Mouse (Mus musculus): ENCODE data around the gene Agps. TPM values are rescaled to one million over a fixed set of nuclear protein-coding genes. Genes with fewer than 3 reads are reported as not detected.
A peak's percentile ranks its signal among the peaks of the same experiment; 100 is the strongest.

Agps gene
- polyA plus RNA-seq, 1 experiment = 3.2 TPM

- Histone ChIP-seq H3K4me3 (ENCODE audit: low read depth, low read length) (peak within 1 kb of the TSS; percentile 62), H3K27ac (ENCODE audit: insufficient read depth, low read depth, low read length) (peak within 1 kb of the TSS; percentile 64; the same call in 1 of the 2 replicates), H3K27me3 (ENCODE audit: control insufficient read depth, insufficient read depth, low read length) (no peaks in the 10 kb centered on the region), H3K36me3 (ENCODE audit: control insufficient read depth, insufficient read depth, low read length) (no peaks in the 10 kb centered on the region), H3K4me1 (ENCODE audit: control insufficient read depth, insufficient read depth, insufficient read length, low read length) (0 out of 2 replicates have a peak, but pooled peaks cover 1% of the 10 kb centered on the region)
- 3% methylated on average over 42 of the region's 42 CpGs for WGBS
- TF ChIP-seq POLR2A (IDR thresholded peaks at IDR 0.05; ENCODE audit: low read depth, low read length) (no peak), CTCF (IDR thresholded peaks at IDR 0.05; ENCODE audit: extremely low read depth, insufficient read length, insufficient replicate concordance, low read depth, low read length) (no peak)
Observed at GRCm38 (mm10) chr2:75938117-75939063, 106.4 kb downstream of the Agps start, which contains the start of gene Ttc30b. TSS of gene Ttc30b (minus strand) at chr2:75938585.

DNA sequence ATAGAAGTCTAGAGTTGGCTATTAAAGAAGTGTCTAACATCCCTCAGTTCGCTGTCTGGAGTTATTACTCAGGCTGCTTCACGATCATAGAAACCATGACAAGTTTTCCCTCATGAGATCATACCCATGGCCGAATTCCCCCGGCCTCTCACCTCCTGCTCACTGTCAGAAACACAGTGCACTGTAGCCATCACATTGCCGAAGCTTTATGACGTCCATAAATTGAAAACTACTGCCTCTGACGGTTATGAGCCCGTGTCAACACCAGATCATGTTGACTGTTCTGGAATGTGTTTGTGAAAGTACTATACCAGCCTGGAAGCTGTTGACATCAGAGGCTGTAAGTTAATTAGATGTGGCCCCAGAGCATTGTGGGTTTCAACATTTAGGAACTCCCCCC lies 118.7 kb downstream of the Agps start:
- no peak for TF ChIP-seq CTCF (IDR thresholded peaks at IDR 0.05; ENCODE audit: extremely low read depth, insufficient read length, insufficient replicate concordance, low read depth, low read length)
- no peak for TF ChIP-seq POLR2A (IDR thresholded peaks at IDR 0.05; ENCODE audit: low read depth, low read length)
- Histone ChIP-seq H3K36me3 (ENCODE audit: control insufficient read depth, insufficient read depth, low read length) (no peaks in the 10 kb centered on the region), H3K4me3 (ENCODE audit: low read depth, low read length) (no peak overlapping the region), H3K27me3 (ENCODE audit: control insufficient read depth, insufficient read depth, low read length) (no peaks in the 10 kb centered on the region; the same call in 1 of the 2 replicates), H3K4me1 (ENCODE audit: control insufficient read depth, insufficient read depth, insufficient read length, low read length) (no peaks in the 10 kb centered on the region), H3K27ac (ENCODE audit: insufficient read depth, low read depth, low read length) (no peak overlapping the region)
- WGBS = 60% methylated on average over 8 of the region's 8 CpGs

DNA sequence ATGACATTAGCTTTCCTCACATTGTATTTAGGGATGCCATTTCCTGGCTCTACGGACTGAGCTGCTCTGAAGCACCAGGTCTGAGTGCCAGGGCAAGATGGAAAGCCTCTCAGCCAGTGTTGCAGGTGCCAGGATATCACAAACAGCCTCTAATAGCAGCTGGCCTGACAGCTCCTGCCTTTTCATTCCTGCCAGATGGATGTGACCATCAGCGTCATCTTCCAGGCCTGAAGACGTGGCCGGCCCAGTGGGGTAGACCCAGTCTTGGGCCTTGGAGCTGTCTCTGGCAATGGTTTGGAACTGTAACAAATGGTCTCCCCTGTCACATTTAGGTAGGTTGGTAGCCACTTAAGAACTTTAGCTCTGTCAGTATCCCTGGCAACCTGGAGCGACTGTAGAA lies 121.3 kb downstream of the Agps start:
- TF ChIP-seq CTCF (IDR thresholded peaks at IDR 0.05; ENCODE audit: extremely low read depth, insufficient read length, insufficient replicate concordance, low read depth, low read length) = no peak
- TF ChIP-seq POLR2A (IDR thresholded peaks at IDR 0.05; ENCODE audit: low read depth, low read length) = no peak
- Histone ChIP-seq H3K36me3 (ENCODE audit: control insufficient read depth, insufficient read depth, low read length) (no peaks in the 10 kb centered on the region), H3K27ac (ENCODE audit: insufficient read depth, low read depth, low read length) (no peak overlapping the region), H3K4me3 (ENCODE audit: low read depth, low read length) (no peak overlapping the region), H3K27me3 (ENCODE audit: control insufficient read depth, insufficient read depth, low read length) (no peaks in the 10 kb centered on the region), H3K4me1 (ENCODE audit: control insufficient read depth, insufficient read depth, insufficient read length, low read length) (no peaks in the 10 kb centered on the region)
- 94% methylated on average over 5 of the region's 5 CpGs for WGBS

GRCm38 (mm10) chr2:75955709-75956108 lies 123.7 kb downstream of the Agps start:
- 70% methylated on average over 14 of the region's 14 CpGs for WGBS
- no peak for TF ChIP-seq CTCF (IDR thresholded peaks at IDR 0.05; ENCODE audit: extremely low read depth, insufficient read length, insufficient replicate concordance, low read depth, low read length)
- TF ChIP-seq POLR2A (IDR thresholded peaks at IDR 0.05; ENCODE audit: low read depth, low read length) = no peak
- H3K4me3 ChIP-seq (ENCODE audit: low read depth, low read length) = no peak overlapping the region
- no peak overlapping the region for H3K27ac ChIP-seq (ENCODE audit: insufficient read depth, low read depth, low read length)
- H3K27me3 ChIP-seq (ENCODE audit: control insufficient read depth, insufficient read depth, low read length) = no peaks in the 10 kb centered on the region
- peaks cover 13% of the 10 kb centered on the region for H3K4me1 ChIP-seq (ENCODE audit: control insufficient read depth, insufficient read depth, insufficient read length, low read length)
- H3K36me3 ChIP-seq (ENCODE audit: control insufficient read depth, insufficient read depth, low read length) = no peaks in the 10 kb centered on the region

- Histone ChIP-seq H3K4me3 (ENCODE audit: low read depth, low read length) (no peak overlapping the region), H3K36me3 (ENCODE audit: control insufficient read depth, insufficient read depth, low read length) (no peaks in the 10 kb centered on the region), H3K27me3 (ENCODE audit: control insufficient read depth, insufficient read depth, low read length) (no peaks in the 10 kb centered on the region), H3K4me1 (ENCODE audit: control insufficient read depth, insufficient read depth, insufficient read length, low read length) (peaks cover 15% of the 10 kb centered on the region), H3K27ac (ENCODE audit: insufficient read depth, low read depth, low read length) (peak overlapping the region; percentile 5; the same call in 1 of the 2 replicates)
- TF ChIP-seq POLR2A (IDR thresholded peaks at IDR 0.05; ENCODE audit: low read depth, low read length) (no peak), CTCF (IDR thresholded peaks at IDR 0.05; ENCODE audit: extremely low read depth, insufficient read length, insufficient replicate concordance, low read depth, low read length) (no peak)
- 23% methylated on average over 18 of the region's 18 CpGs for WGBS
Observed at GRCm38 (mm10) chr2:75959183-75959849, 127.3 kb downstream of the Agps start.

DNA sequence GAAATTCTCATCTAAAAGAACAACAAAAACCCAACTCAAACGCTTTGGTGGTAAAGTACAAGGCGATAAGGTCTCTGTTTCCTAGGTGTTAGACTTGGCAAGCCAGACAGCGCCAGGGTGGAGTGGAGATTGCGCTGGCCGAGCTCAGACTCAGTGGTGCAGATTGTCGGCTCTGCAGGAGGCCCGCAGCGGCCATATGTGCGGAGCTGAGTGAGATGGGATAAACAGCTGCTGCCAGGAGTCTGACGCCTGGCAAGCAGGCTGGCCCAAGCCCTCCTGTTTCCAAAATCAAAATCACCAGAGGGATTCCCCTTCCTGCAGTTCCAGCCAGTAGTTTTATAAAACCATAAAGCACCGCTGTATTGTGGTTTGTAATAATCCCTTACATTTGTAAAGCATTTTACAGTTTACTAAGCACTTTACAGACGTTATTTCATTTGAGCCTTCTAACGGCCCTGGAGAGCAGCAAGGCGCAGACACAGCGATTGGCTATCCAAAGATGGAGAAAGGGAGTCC lies 127.9 kb downstream of the Agps start:
- H3K4me1 ChIP-seq (ENCODE audit: control insufficient read depth, insufficient read depth, insufficient read length, low read length) = peaks cover 15% of the 10 kb centered on the region
- TF ChIP-seq CTCF (IDR thresholded peaks at IDR 0.05; ENCODE audit: extremely low read depth, insufficient read length, insufficient replicate concordance, low read depth, low read length) (no peak), POLR2A (IDR thresholded peaks at IDR 0.05; ENCODE audit: low read depth, low read length) (no peak)
- 27% methylated on average over 15 of the region's 15 CpGs for WGBS
- no peaks in the 10 kb centered on the region for H3K27me3 ChIP-seq (ENCODE audit: control insufficient read depth, insufficient read depth, low read length)
- H3K27ac ChIP-seq (ENCODE audit: insufficient read depth, low read depth, low read length) = peak overlapping the region; percentile 5; the same call in 1 of the 2 replicates
- H3K36me3 ChIP-seq (ENCODE audit: control insufficient read depth, insufficient read depth, low read length) = no peaks in the 10 kb centered on the region
- 0 out of 2 replicates have a peak overlapping the region, but pooled peaks have one; percentile 24 for H3K4me3 ChIP-seq (ENCODE audit: low read depth, low read length)
